Mouse (Mus musculus): Measurements from ENCODE around the gene Tnp1. TPM values are rescaled to one million over a fixed set of nuclear protein-coding genes. Genes with fewer than 3 reads are reported as not detected.
A peak's percentile ranks its signal among the peaks of the same experiment; 100 is the strongest.

Tnp1 gene
- not detected in 2 replicates for polyA plus RNA-seq (2015; fragmentation: Nextera tagmentation; extraction: Ambion mirVana)

GRCm38 (mm10) chr1:73015731-73016130 is at the start of gene Tnp1:
Gene Tnp1 (minus strand): TSS chr1:73015909.
- WGBS, result 92% methylated on average over 12 of the region's 12 CpGs

GRCm38 (mm10) chr1:73064336-73064735 is 48.6 kb upstream of the Tnp1 start:
- H3K4me3 ChIP-seq (replicated peaks; ENCODE audit: low read length), result no peak overlapping the region
- WGBS, result 69% methylated on average over 3 of the region's 3 CpGs
- H3K4me1 ChIP-seq (ENCODE audit: control insufficient read depth, insufficient read depth, low read length), result no peaks in the 10 kb centered on the region
- H3K27ac ChIP-seq (ENCODE audit: low read length), result no peak overlapping the region
- H3K9ac ChIP-seq (ENCODE audit: low read length), result no peak overlapping the region
- no peak for ATAC-seq (ENCODE audit: insufficient read depth, low FRiP score)
- H3K36me3 ChIP-seq (ENCODE audit: control insufficient read depth, insufficient read depth, low read length), result no peaks in the 10 kb centered on the region
- H3K9me3 ChIP-seq (replicated peaks; ENCODE audit: control insufficient read depth, low read length), result no peaks in the 10 kb centered on the region
- H3K4me2 ChIP-seq (ENCODE audit: low read depth, low read length), result no peak overlapping the region
- no peaks in the 10 kb centered on the region for H3K27me3 ChIP-seq (ENCODE audit: control insufficient read depth, insufficient read depth, low read length)

More at GRCm38 (mm10) chr1:73015731-73016130, at the start of gene Tnp1:
- H3K4me2 ChIP-seq (ENCODE audit: low read depth, low read length), result no peak within 1 kb of the TSS
- no peaks in the 10 kb centered on the region for H3K36me3 ChIP-seq (ENCODE audit: control insufficient read depth, insufficient read depth, low read length)
- H3K4me1 ChIP-seq (ENCODE audit: control insufficient read depth, insufficient read depth, low read length), result no peaks in the 10 kb centered on the region
- H3K27ac ChIP-seq (ENCODE audit: low read length), result no peak within 1 kb of the TSS
- no peaks in the 10 kb centered on the region for H3K27me3 ChIP-seq (ENCODE audit: control insufficient read depth, insufficient read depth, low read length)
- H3K4me3 ChIP-seq (replicated peaks; ENCODE audit: low read length), result no peak within 1 kb of the TSS
- H3K9ac ChIP-seq (ENCODE audit: low read length), result no peak within 1 kb of the TSS
- no peak for ATAC-seq (ENCODE audit: insufficient read depth, low FRiP score)
- no peaks in the 10 kb centered on the region for H3K9me3 ChIP-seq (replicated peaks; ENCODE audit: control insufficient read depth, low read length)

- Histone ChIP-seq H3K9ac (ENCODE audit: low read length) (no peak overlapping the region), H3K4me2 (ENCODE audit: low read depth, low read length) (no peak overlapping the region), H3K4me3 (replicated peaks; ENCODE audit: low read length) (no peak overlapping the region), H3K36me3 (ENCODE audit: control insufficient read depth, insufficient read depth, low read length) (no peaks in the 10 kb centered on the region), H3K27ac (ENCODE audit: low read length) (peak overlapping the region; percentile 38; the same call in 1 of the 2 replicates), H3K9me3 (replicated peaks; ENCODE audit: control insufficient read depth, low read length) (no peaks in the 10 kb centered on the region), H3K4me1 (ENCODE audit: control insufficient read depth, insufficient read depth, low read length) (no peaks in the 10 kb centered on the region), H3K27me3 (ENCODE audit: control insufficient read depth, insufficient read depth, low read length) (no peaks in the 10 kb centered on the region)
- ATAC-seq (ENCODE audit: insufficient read depth, low FRiP score), result no peak; the same call in 1 of the 2 replicates
- 48% methylated on average over 7 of the region's 7 CpGs for WGBS
Observed at GRCm38 (mm10) chr1:73061491-73062233, 46.0 kb upstream of the Tnp1 start.

- Histone ChIP-seq H3K9ac (ENCODE audit: low read length) (no peak overlapping the region), H3K36me3 (ENCODE audit: control insufficient read depth, insufficient read depth, low read length) (no peaks in the 10 kb centered on the region), H3K4me1 (ENCODE audit: control insufficient read depth, insufficient read depth, low read length) (no peaks in the 10 kb centered on the region), H3K27ac (ENCODE audit: low read length) (no peak overlapping the region), H3K9me3 (replicated peaks; ENCODE audit: control insufficient read depth, low read length) (no peaks in the 10 kb centered on the region), H3K27me3 (ENCODE audit: control insufficient read depth, insufficient read depth, low read length) (no peaks in the 10 kb centered on the region), H3K4me3 (replicated peaks; ENCODE audit: low read length) (no peak overlapping the region), H3K4me2 (ENCODE audit: low read depth, low read length) (no peak overlapping the region)
- ATAC-seq (ENCODE audit: insufficient read depth, low FRiP score), result no peak
- 45% methylated on average over 3 of the region's 3 CpGs for WGBS
Observed at GRCm38 (mm10) chr1:73060271-73060670, 44.6 kb upstream of the Tnp1 start.

- H3K36me3 ChIP-seq (ENCODE audit: control insufficient read depth, insufficient read depth, low read length), result no peaks in the 10 kb centered on the region
- no peak overlapping the region for H3K4me3 ChIP-seq (replicated peaks; ENCODE audit: low read length)
- ATAC-seq (ENCODE audit: insufficient read depth, low FRiP score), result no peak
- 80% methylated on average over 3 of the region's 3 CpGs for WGBS
- no peak overlapping the region for H3K4me2 ChIP-seq (ENCODE audit: low read depth, low read length)
- H3K27ac ChIP-seq (ENCODE audit: low read length), result no peak overlapping the region
- H3K4me1 ChIP-seq (ENCODE audit: control insufficient read depth, insufficient read depth, low read length), result no peaks in the 10 kb centered on the region
- no peaks in the 10 kb centered on the region for H3K9me3 ChIP-seq (replicated peaks; ENCODE audit: control insufficient read depth, low read length)
- H3K9ac ChIP-seq (ENCODE audit: low read length), result no peak overlapping the region
- H3K27me3 ChIP-seq (ENCODE audit: control insufficient read depth, insufficient read depth, low read length), result no peaks in the 10 kb centered on the region
Observed at GRCm38 (mm10) chr1:73056266-73057001, 40.7 kb upstream of the Tnp1 start.

- Histone ChIP-seq H3K27ac (ENCODE audit: low read length) (no peak overlapping the region), H3K27me3 (ENCODE audit: control insufficient read depth, insufficient read depth, low read length) (no peaks in the 10 kb centered on the region), H3K36me3 (ENCODE audit: control insufficient read depth, insufficient read depth, low read length) (no peaks in the 10 kb centered on the region), H3K9me3 (replicated peaks; ENCODE audit: control insufficient read depth, low read length) (no peaks in the 10 kb centered on the region), H3K9ac (ENCODE audit: low read length) (no peak overlapping the region), H3K4me1 (ENCODE audit: control insufficient read depth, insufficient read depth, low read length) (no peaks in the 10 kb centered on the region), H3K4me2 (ENCODE audit: low read depth, low read length) (no peak overlapping the region), H3K4me3 (replicated peaks; ENCODE audit: low read length) (no peak overlapping the region)
- WGBS, result 59% methylated on average over 3 of the region's 3 CpGs
- ATAC-seq (ENCODE audit: insufficient read depth, low FRiP score), result no peak
Observed at GRCm38 (mm10) chr1:73055820-73056219, 40.1 kb upstream of the Tnp1 start.

GRCm38 (mm10) chr1:73055206-73055605 is 39.5 kb upstream of the Tnp1 start:
- H3K27ac ChIP-seq (ENCODE audit: low read length), result no peak overlapping the region
- ATAC-seq (ENCODE audit: insufficient read depth, low FRiP score), result no peak
- H3K27me3 ChIP-seq (ENCODE audit: control insufficient read depth, insufficient read depth, low read length), result no peaks in the 10 kb centered on the region
- H3K4me1 ChIP-seq (ENCODE audit: control insufficient read depth, insufficient read depth, low read length), result no peaks in the 10 kb centered on the region
- H3K9me3 ChIP-seq (replicated peaks; ENCODE audit: control insufficient read depth, low read length), result no peaks in the 10 kb centered on the region
- 81% methylated on average over 6 of the region's 6 CpGs for WGBS
- no peak overlapping the region for H3K4me3 ChIP-seq (replicated peaks; ENCODE audit: low read length)
- no peak overlapping the region for H3K9ac ChIP-seq (ENCODE audit: low read length)
- H3K36me3 ChIP-seq (ENCODE audit: control insufficient read depth, insufficient read depth, low read length), result no peaks in the 10 kb centered on the region
- H3K4me2 ChIP-seq (ENCODE audit: low read depth, low read length), result no peak overlapping the region

GRCm38 (mm10) chr1:73053545-73054326 is 38.0 kb upstream of the Tnp1 start:
- Histone ChIP-seq H3K4me2 (ENCODE audit: low read depth, low read length) (no peak overlapping the region), H3K9ac (ENCODE audit: low read length) (no peak overlapping the region), H3K27ac (ENCODE audit: low read length) (no peak overlapping the region), H3K36me3 (ENCODE audit: control insufficient read depth, insufficient read depth, low read length) (no peaks in the 10 kb centered on the region), H3K9me3 (replicated peaks; ENCODE audit: control insufficient read depth, low read length) (no peaks in the 10 kb centered on the region), H3K4me1 (ENCODE audit: control insufficient read depth, insufficient read depth, low read length) (no peaks in the 10 kb centered on the region), H3K27me3 (ENCODE audit: control insufficient read depth, insufficient read depth, low read length) (no peaks in the 10 kb centered on the region), H3K4me3 (replicated peaks; ENCODE audit: low read length) (no peak overlapping the region)
- ATAC-seq (ENCODE audit: insufficient read depth, low FRiP score), result no peak
- WGBS, result 59% methylated on average over 9 of the region's 9 CpGs
